Mouse (Mus musculus): ENCODE data around the gene 6430531B16Rik. TPM values are rescaled to one million over a fixed set of nuclear protein-coding genes. Genes with fewer than 3 reads are reported as not detected.

The 6430531B16Rik gene
- polyA plus RNA-seq, 1 experiment from 2014 or later = 0.76 TPM

GRCm38 (mm10) chr7:139994202-139994601 lies 15.6 kb upstream of the 6430531B16Rik start:
- WGBS = 74% methylated on average over 4 of the region's 4 CpGs
- no peak for ATAC-seq (ENCODE audit: low FRiP score, low TSS enrichment)

GRCm38 (mm10) chr7:139993532-139993931 lies 15.0 kb upstream of the 6430531B16Rik start:
- DNase-seq (no peak), ATAC-seq (ENCODE audit: low FRiP score, low TSS enrichment) (no peak)
- Histone ChIP-seq H3K4me1 (ENCODE audit: control insufficient read depth, insufficient read depth, low read length) (no peaks in the 10 kb centered on the region), H3K36me3 (ENCODE audit: control insufficient read depth, insufficient read depth, low read length) (peaks cover 36% of the 10 kb centered on the region), H3K27ac (replicated peaks; ENCODE audit: low read depth, low read length) (no peak overlapping the region), H3K4me2 (ENCODE audit: low read length) (no peak overlapping the region), H3K9ac (replicated peaks; ENCODE audit: low read length) (no peak overlapping the region), H3K27me3 (ENCODE audit: control insufficient read depth, insufficient read depth, low read length) (no peaks in the 10 kb centered on the region), H3K4me3 (replicated peaks; ENCODE audit: low read depth, low read length) (no peak overlapping the region), H3K9me3 (ENCODE audit: control insufficient read depth, low read length) (no peaks in the 10 kb centered on the region)
- 94% methylated on average over 6 of the region's 6 CpGs for WGBS

More at GRCm38 (mm10) chr7:139994202-139994601, 15.6 kb upstream of the 6430531B16Rik start:
- no peaks in the 10 kb centered on the region for H3K4me1 ChIP-seq (ENCODE audit: control insufficient read depth, insufficient read depth, low read length)
- H3K36me3 ChIP-seq (ENCODE audit: control insufficient read depth, insufficient read depth, low read length) = peaks cover 43% of the 10 kb centered on the region
- H3K27me3 ChIP-seq (ENCODE audit: control insufficient read depth, insufficient read depth, low read length) = no peaks in the 10 kb centered on the region
- no peak overlapping the region for H3K4me3 ChIP-seq (replicated peaks; ENCODE audit: low read depth, low read length)
- H3K4me2 ChIP-seq (ENCODE audit: low read length) = no peak overlapping the region
- no peak overlapping the region for H3K27ac ChIP-seq (replicated peaks; ENCODE audit: low read depth, low read length)
- DNase-seq = no peak
- H3K9me3 ChIP-seq (ENCODE audit: control insufficient read depth, low read length) = no peaks in the 10 kb centered on the region
- H3K9ac ChIP-seq (replicated peaks; ENCODE audit: low read length) = no peak overlapping the region

- 26% methylated on average over 7 of the region's 7 CpGs for WGBS
- H3K4me2 ChIP-seq (ENCODE audit: low read length) = no peak within 1 kb of the TSS
- ATAC-seq (ENCODE audit: low FRiP score, low TSS enrichment) (no peak), DNase-seq (no peak)
- H3K4me1 ChIP-seq (ENCODE audit: control insufficient read depth, insufficient read depth, low read length) = no peaks in the 10 kb centered on the region
- H3K9me3 ChIP-seq (ENCODE audit: control insufficient read depth, low read length) = no peaks in the 10 kb centered on the region
- H3K27me3 ChIP-seq (ENCODE audit: control insufficient read depth, insufficient read depth, low read length) = no peaks in the 10 kb centered on the region
- H3K36me3 ChIP-seq (ENCODE audit: control insufficient read depth, insufficient read depth, low read length) = peaks cover 25% of the 10 kb centered on the region
- no peak within 1 kb of the TSS for H3K9ac ChIP-seq (replicated peaks; ENCODE audit: low read length)
- no peak within 1 kb of the TSS for H3K27ac ChIP-seq (replicated peaks; ENCODE audit: low read depth, low read length)
- no peak within 1 kb of the TSS for H3K4me3 ChIP-seq (replicated peaks; ENCODE audit: low read depth, low read length)
Observed at GRCm38 (mm10) chr7:139992406-139992805, 13.9 kb upstream of the 6430531B16Rik start, which contains the start of gene Adam8. TSS of gene Adam8 (minus strand) at chr7:139992562.

GRCm38 (mm10) chr7:139990864-139991394 lies 12.4 kb upstream of the 6430531B16Rik start:
- Histone ChIP-seq H3K4me1 (ENCODE audit: control insufficient read depth, insufficient read depth, low read length) (no peaks in the 10 kb centered on the region), H3K27ac (replicated peaks; ENCODE audit: low read depth, low read length) (no peak overlapping the region), H3K4me2 (ENCODE audit: low read length) (no peak overlapping the region), H3K4me3 (replicated peaks; ENCODE audit: low read depth, low read length) (no peak overlapping the region), H3K9ac (replicated peaks; ENCODE audit: low read length) (no peak overlapping the region), H3K27me3 (ENCODE audit: control insufficient read depth, insufficient read depth, low read length) (no peaks in the 10 kb centered on the region), H3K36me3 (ENCODE audit: control insufficient read depth, insufficient read depth, low read length) (peaks cover 13% of the 10 kb centered on the region), H3K9me3 (ENCODE audit: control insufficient read depth, low read length) (no peaks in the 10 kb centered on the region)
- 75% methylated on average over 8 of the region's 8 CpGs for WGBS
- no peak for DNase-seq
- no peak for ATAC-seq (ENCODE audit: low FRiP score, low TSS enrichment)

- ATAC-seq (ENCODE audit: low FRiP score, low TSS enrichment) = no peak
- no peak for DNase-seq
- no peaks in the 10 kb centered on the region for H3K4me1 ChIP-seq (ENCODE audit: control insufficient read depth, insufficient read depth, low read length)
- H3K4me3 ChIP-seq (replicated peaks; ENCODE audit: low read depth, low read length) = no peak overlapping the region
- H3K9ac ChIP-seq (replicated peaks; ENCODE audit: low read length) = no peak overlapping the region
- no peaks in the 10 kb centered on the region for H3K9me3 ChIP-seq (ENCODE audit: control insufficient read depth, low read length)
- WGBS = 91% methylated on average over 9 of the region's 9 CpGs
- peaks cover 3% of the 10 kb centered on the region; the same call in 1 of the 2 replicates for H3K36me3 ChIP-seq (ENCODE audit: control insufficient read depth, insufficient read depth, low read length)
- no peaks in the 10 kb centered on the region for H3K27me3 ChIP-seq (ENCODE audit: control insufficient read depth, insufficient read depth, low read length)
- no peak overlapping the region for H3K4me2 ChIP-seq (ENCODE audit: low read length)
- H3K27ac ChIP-seq (replicated peaks; ENCODE audit: low read depth, low read length) = no peak overlapping the region
Observed at GRCm38 (mm10) chr7:139988272-139988671, 9.7 kb upstream of the 6430531B16Rik start.

GRCm38 (mm10) chr7:139984505-139984904 lies 6.0 kb upstream of the 6430531B16Rik start:
- Histone ChIP-seq H3K9me3 (ENCODE audit: control insufficient read depth, low read length) (no peaks in the 10 kb centered on the region), H3K36me3 (ENCODE audit: control insufficient read depth, insufficient read depth, low read length) (peaks cover 3% of the 10 kb centered on the region; the same call in 1 of the 2 replicates), H3K27me3 (ENCODE audit: control insufficient read depth, insufficient read depth, low read length) (no peaks in the 10 kb centered on the region), H3K27ac (replicated peaks; ENCODE audit: low read depth, low read length) (no peak overlapping the region), H3K4me2 (ENCODE audit: low read length) (no peak overlapping the region), H3K4me1 (ENCODE audit: control insufficient read depth, insufficient read depth, low read length) (no peaks in the 10 kb centered on the region), H3K4me3 (replicated peaks; ENCODE audit: low read depth, low read length) (no peak overlapping the region), H3K9ac (replicated peaks; ENCODE audit: low read length) (no peak overlapping the region)
- 90% methylated on average over 11 of the region's 11 CpGs for WGBS
- DNase-seq (no peak), ATAC-seq (ENCODE audit: low FRiP score, low TSS enrichment) (no peak)

- H3K4me1 ChIP-seq (ENCODE audit: control insufficient read depth, insufficient read depth, low read length) = peaks cover 6% of the 10 kb centered on the region; the same call in 1 of the 2 replicates
- ATAC-seq (ENCODE audit: low FRiP score, low TSS enrichment) (no peak), DNase-seq (no peak)
- peaks cover 3% of the 10 kb centered on the region; the same call in 1 of the 2 replicates for H3K36me3 ChIP-seq (ENCODE audit: control insufficient read depth, insufficient read depth, low read length)
- no peak overlapping the region for H3K4me3 ChIP-seq (replicated peaks; ENCODE audit: low read depth, low read length)
- no peaks in the 10 kb centered on the region for H3K9me3 ChIP-seq (ENCODE audit: control insufficient read depth, low read length)
- H3K4me2 ChIP-seq (ENCODE audit: low read length) = no peak overlapping the region
- no peak overlapping the region for H3K9ac ChIP-seq (replicated peaks; ENCODE audit: low read length)
- H3K27ac ChIP-seq (replicated peaks; ENCODE audit: low read depth, low read length) = no peak overlapping the region
- 90% methylated on average over 11 of the region's 11 CpGs for WGBS
- H3K27me3 ChIP-seq (ENCODE audit: control insufficient read depth, insufficient read depth, low read length) = no peaks in the 10 kb centered on the region
Observed at GRCm38 (mm10) chr7:139982058-139982457, 3.5 kb upstream of the 6430531B16Rik start.

- WGBS = 62% methylated on average over 3 of the region's 3 CpGs
- Histone ChIP-seq H3K9ac (replicated peaks; ENCODE audit: low read length) (no peak overlapping the region), H3K4me2 (ENCODE audit: low read length) (no peak overlapping the region), H3K36me3 (ENCODE audit: control insufficient read depth, insufficient read depth, low read length) (no peaks in the 10 kb centered on the region; the same call in 1 of the 2 replicates), H3K27ac (replicated peaks; ENCODE audit: low read depth, low read length) (no peak overlapping the region), H3K27me3 (ENCODE audit: control insufficient read depth, insufficient read depth, low read length) (no peaks in the 10 kb centered on the region), H3K4me3 (replicated peaks; ENCODE audit: low read depth, low read length) (no peak overlapping the region), H3K9me3 (ENCODE audit: control insufficient read depth, low read length) (no peaks in the 10 kb centered on the region), H3K4me1 (ENCODE audit: control insufficient read depth, insufficient read depth, low read length) (peaks cover 6% of the 10 kb centered on the region; the same call in 1 of the 2 replicates)
- DNase-seq (no peak), ATAC-seq (ENCODE audit: low FRiP score, low TSS enrichment) (no peak)
Observed at GRCm38 (mm10) chr7:139980778-139981177, 2.2 kb upstream of the 6430531B16Rik start.

GRCm38 (mm10) chr7:139979011-139979719 lies 610 bp upstream of the 6430531B16Rik start:
- peak overlapping the region; percentile 67; the same call in 1 of the 2 replicates for H3K9ac ChIP-seq (replicated peaks; ENCODE audit: low read length)
- ATAC-seq (ENCODE audit: low FRiP score, low TSS enrichment) (peak; percentile 65), DNase-seq (no peak)
- peak overlapping the region; percentile 84 for H3K4me2 ChIP-seq (ENCODE audit: low read length)
- no peaks in the 10 kb centered on the region for H3K36me3 ChIP-seq (ENCODE audit: control insufficient read depth, insufficient read depth, low read length)
- peaks cover 6% of the 10 kb centered on the region; the same call in 1 of the 2 replicates for H3K4me1 ChIP-seq (ENCODE audit: control insufficient read depth, insufficient read depth, low read length)
- peak overlapping the region; percentile 54 for H3K4me3 ChIP-seq (replicated peaks; ENCODE audit: low read depth, low read length)
- no peaks in the 10 kb centered on the region for H3K27me3 ChIP-seq (ENCODE audit: control insufficient read depth, insufficient read depth, low read length)
- H3K27ac ChIP-seq (replicated peaks; ENCODE audit: low read depth, low read length) = no peak overlapping the region
- 42% methylated on average over 13 of the region's 13 CpGs for WGBS
- H3K9me3 ChIP-seq (ENCODE audit: control insufficient read depth, low read length) = no peaks in the 10 kb centered on the region
